Mouse (Mus musculus) lung, embryonic 16.5 days (tissue): ENCODE data around the gene Rab11fip4. TPM values are rescaled to one million over a fixed set of nuclear protein-coding genes. Genes with fewer than 3 reads are reported as not detected.
A peak's percentile ranks its signal among the peaks of the same experiment; 100 is the strongest.
"Not testable (repeated sequence)": the region's sequence is repeated elsewhere in the genome, so short reads cannot be mapped to it uniquely, and the experiment has no call there.

Experiments
- ATAC-seq: fragments of 200-750 bp; cut with Nextera tagmentation; 2 replicates; pipeline ENCODE4 v1.8.0; 2017; ENCODE audit warnings: low read depth, mild to moderate bottlenecking, moderate library complexity
- H3K27ac ChIP-seq: fragments of 300-500 bp; sonication (generic); 2 replicates; pipeline ENCODE4 v1.5.1; 2014; ENCODE audit warnings: mild to moderate bottlenecking, control low read depth, low read length
- H3K27me3 ChIP-seq: fragments of 300-500 bp; sonication (generic); 2 replicates; pipeline ENCODE4 v1.6.1; 2014; ENCODE audit warnings: low read depth, low read length, mixed read lengths; ENCODE audit not compliant: control insufficient read depth, insufficient read depth
- H3K36me3 ChIP-seq: fragments of 300-500 bp; sonication (generic); 2 replicates; pipeline ENCODE4 v1.6.1; 2014; ENCODE audit warnings: low read length; ENCODE audit not compliant: control insufficient read depth, insufficient read depth
- H3K4me1 ChIP-seq: fragments of 300-500 bp; sonication (generic); replicated peaks from 2 replicates; pipeline ENCODE4 v1.6.1; 2014; ENCODE audit warnings: low read length, mixed read lengths; ENCODE audit not compliant: control insufficient read depth, insufficient read depth
- H3K4me2 ChIP-seq: fragments of 300-500 bp; sonication (generic); 2 replicates; pipeline ENCODE4 v1.6.1; 2014; ENCODE audit warnings: low read depth, low read length, control low read depth
- H3K4me3 ChIP-seq: fragments of 300-500 bp; sonication (generic); 2 replicates; pipeline ENCODE4 v1.5.1; 2014; ENCODE audit warnings: mild to moderate bottlenecking, low read length, control low read depth
- H3K9ac ChIP-seq: fragments of 300-500 bp; sonication (generic); 2 replicates; pipeline ENCODE4 v1.6.1; 2014; ENCODE audit warnings: low read length, control low read depth
- H3K9me3 ChIP-seq: fragments of 300-500 bp; sonication (generic); 2 replicates; pipeline ENCODE4 v1.6.1; 2016; ENCODE audit warnings: low read length; ENCODE audit not compliant: control insufficient read depth
- WGBS: fragments of 180-500 bp; shearing (Covaris S2); extraction: QIAGEN DNeasy Blood & Tissue Kit; methylation state at CpG from one replicate; pipeline ENCODE4 v1.1.7; 2014; 5-methylcytosine and 5-hydroxymethylcytosine counted together
- polyA plus RNA-seq: library from polyadenylated mRNA; unstranded; fragments of >200 nt; fragmentation: Nextera tagmentation; extraction: Ambion mirVana; gene quantifications from 2 replicates; pipeline ENCODE4 v1.2.1, GENCODE M21; 2015

Gene Rab11fip4
- polyA plus RNA-seq, 1 experiment from 2014 or later = 2.0 TPM

GRCm38 (mm10) chr11:79691513-79691912 lies 100.5 kb downstream of the Rab11fip4 start:
- Histone ChIP-seq H3K4me1 (no peaks in the 10 kb centered on the region), H3K4me2 (no peak overlapping the region), H3K9me3 (no peaks in the 10 kb centered on the region), H3K4me3 (no peak overlapping the region), H3K9ac (no peak overlapping the region), H3K36me3 (no peaks in the 10 kb centered on the region), H3K27ac (no peak overlapping the region), H3K27me3 (no peaks in the 10 kb centered on the region)
- WGBS = 85% methylated on average over 9 of the region's 9 CpGs
- no peak for ATAC-seq

- Histone ChIP-seq H3K4me2 (no peak overlapping the region), H3K4me1 (no peaks in the 10 kb centered on the region), H3K4me3 (no peak overlapping the region), H3K9me3 (no peaks in the 10 kb centered on the region), H3K27ac (no peak overlapping the region), H3K36me3 (no peaks in the 10 kb centered on the region), H3K27me3 (no peaks in the 10 kb centered on the region), H3K9ac (no peak overlapping the region)
- ATAC-seq = no peak
- WGBS = 61% methylated on average over 19 of the region's 19 CpGs
Observed at GRCm38 (mm10) chr11:79696390-79697307, 105.6 kb downstream of the Rab11fip4 start.

- Histone ChIP-seq H3K36me3 (no peaks in the 10 kb centered on the region), H3K9ac (no peak overlapping the region), H3K4me1 (peaks cover 7% of the 10 kb centered on the region), H3K27me3 (no peaks in the 10 kb centered on the region), H3K4me3 (no peak overlapping the region), H3K4me2 (no peak overlapping the region), H3K9me3 (no peaks in the 10 kb centered on the region), H3K27ac (no peak overlapping the region)
- 73% methylated on average over 5 of the region's 5 CpGs for WGBS
- ATAC-seq = no peak
Observed at GRCm38 (mm10) chr11:79698071-79698470, 107.1 kb downstream of the Rab11fip4 start.

- 84% methylated on average over 3 of the region's 4 CpGs for WGBS
- not testable (repeated sequence) for H3K27ac ChIP-seq, H3K36me3 ChIP-seq, H3K4me3 ChIP-seq, H3K27me3 ChIP-seq, ATAC-seq, H3K4me2 ChIP-seq, H3K9me3 ChIP-seq, H3K9ac ChIP-seq
- H3K4me1 ChIP-seq = peaks cover 11% of the 10 kb centered on the region
Observed at GRCm38 (mm10) chr11:79698542-79698941, 107.5 kb downstream of the Rab11fip4 start.

- H3K4me3 ChIP-seq = no peak overlapping the region
- peaks cover 11% of the 10 kb centered on the region for H3K4me1 ChIP-seq
- H3K9me3 ChIP-seq = no peaks in the 10 kb centered on the region
- no peak overlapping the region for H3K9ac ChIP-seq
- H3K36me3 ChIP-seq = no peaks in the 10 kb centered on the region
- no peak for ATAC-seq
- 85% methylated on average over 7 of the region's 7 CpGs for WGBS
- H3K27ac ChIP-seq = no peak overlapping the region
- H3K4me2 ChIP-seq = no peak overlapping the region
- no peaks in the 10 kb centered on the region for H3K27me3 ChIP-seq
Observed at GRCm38 (mm10) chr11:79701466-79701865, 110.5 kb downstream of the Rab11fip4 start.

GRCm38 (mm10) chr11:79702092-79702491 lies 111.1 kb downstream of the Rab11fip4 start:
- H3K4me3 ChIP-seq = no peak overlapping the region
- no peaks in the 10 kb centered on the region for H3K27me3 ChIP-seq
- H3K9me3 ChIP-seq = no peaks in the 10 kb centered on the region
- H3K9ac ChIP-seq = no peak overlapping the region
- no peak overlapping the region for H3K27ac ChIP-seq
- no peak for ATAC-seq
- peaks cover 11% of the 10 kb centered on the region for H3K4me1 ChIP-seq
- no peak overlapping the region for H3K4me2 ChIP-seq
- no peaks in the 10 kb centered on the region for H3K36me3 ChIP-seq
- WGBS = 91% methylated on average over 6 of the region's 6 CpGs

GRCm38 (mm10) chr11:79703452-79703851 lies 112.4 kb downstream of the Rab11fip4 start:
- Histone ChIP-seq H3K27me3 (no peaks in the 10 kb centered on the region), H3K4me2 (peak overlapping the region; percentile 81), H3K27ac (peak overlapping the region; percentile 98), H3K9me3 (no peaks in the 10 kb centered on the region), H3K4me3 (peak overlapping the region; percentile 86), H3K4me1 (peaks cover 11% of the 10 kb centered on the region), H3K9ac (peak overlapping the region; percentile 95), H3K36me3 (no peaks in the 10 kb centered on the region)
- peak; percentile 26 for ATAC-seq
- 1% methylated on average over 5 of the region's 5 CpGs for WGBS

- Histone ChIP-seq H3K36me3 (no peaks in the 10 kb centered on the region), H3K27me3 (no peaks in the 10 kb centered on the region; the same call in 1 of the 2 replicates), H3K4me3 (peak overlapping the region; percentile 86), H3K9me3 (no peaks in the 10 kb centered on the region), H3K4me2 (peak overlapping the region; percentile 81), H3K27ac (peak overlapping the region; percentile 98), H3K4me1 (peaks cover 11% of the 10 kb centered on the region), H3K9ac (peak overlapping the region; percentile 95)
- peak; percentile 54 for ATAC-seq
- under 1% methylated on average over 27 of the region's 27 CpGs for WGBS
Observed at GRCm38 (mm10) chr11:79703885-79704291, 112.9 kb downstream of the Rab11fip4 start.

- Histone ChIP-seq H3K9me3 (no peaks in the 10 kb centered on the region), H3K4me2 (peak overlapping the region; percentile 81), H3K27ac (peak overlapping the region; percentile 98), H3K27me3 (no peaks in the 10 kb centered on the region; the same call in 1 of the 2 replicates), H3K9ac (peak overlapping the region; percentile 95), H3K4me1 (peaks cover 11% of the 10 kb centered on the region), H3K4me3 (peak overlapping the region; percentile 86), H3K36me3 (no peaks in the 10 kb centered on the region)
- ATAC-seq = peak; percentile 97
- WGBS = under 1% methylated on average over 58 of the region's 61 CpGs
Observed at GRCm38 (mm10) chr11:79704318-79705150, 113.5 kb downstream of the Rab11fip4 start.
